Mouse (Mus musculus) cerebellum, postnatal 36 days (tissue): ENCODE data around the gene Fgfr2.
A peak's percentile ranks its signal among the peaks of the same experiment; 100 is the strongest.

Source experiments
- DNase-seq, 2 experiments: peaks; one replicate each; pipeline ENCODE4 v3.0.0; 2021 to 2022; ENCODE audit warnings: mixed read lengths in 2 of 2

Gene Fgfr2

DNA sequence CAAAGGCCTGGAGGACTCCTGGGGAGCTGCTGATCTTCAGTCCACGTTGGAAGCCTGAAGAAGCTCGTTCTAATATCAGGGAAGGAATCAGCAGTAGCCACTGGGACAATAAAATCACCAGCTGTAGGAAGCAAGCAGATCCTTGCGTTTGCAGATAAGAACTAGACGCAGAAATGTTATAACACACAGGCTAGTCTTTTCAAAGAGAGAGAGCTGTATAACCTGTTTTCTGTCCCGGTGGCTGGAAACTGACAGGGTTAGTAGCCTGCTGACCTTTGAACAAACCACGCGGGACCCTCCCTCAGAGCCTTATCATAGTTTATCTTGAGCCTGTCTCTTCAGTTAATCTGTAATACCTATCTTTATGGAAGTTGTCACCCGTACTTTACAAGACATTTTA lies 736.8 kb downstream of the Fgfr2 start:
- DNase-seq: no peak

DNA sequence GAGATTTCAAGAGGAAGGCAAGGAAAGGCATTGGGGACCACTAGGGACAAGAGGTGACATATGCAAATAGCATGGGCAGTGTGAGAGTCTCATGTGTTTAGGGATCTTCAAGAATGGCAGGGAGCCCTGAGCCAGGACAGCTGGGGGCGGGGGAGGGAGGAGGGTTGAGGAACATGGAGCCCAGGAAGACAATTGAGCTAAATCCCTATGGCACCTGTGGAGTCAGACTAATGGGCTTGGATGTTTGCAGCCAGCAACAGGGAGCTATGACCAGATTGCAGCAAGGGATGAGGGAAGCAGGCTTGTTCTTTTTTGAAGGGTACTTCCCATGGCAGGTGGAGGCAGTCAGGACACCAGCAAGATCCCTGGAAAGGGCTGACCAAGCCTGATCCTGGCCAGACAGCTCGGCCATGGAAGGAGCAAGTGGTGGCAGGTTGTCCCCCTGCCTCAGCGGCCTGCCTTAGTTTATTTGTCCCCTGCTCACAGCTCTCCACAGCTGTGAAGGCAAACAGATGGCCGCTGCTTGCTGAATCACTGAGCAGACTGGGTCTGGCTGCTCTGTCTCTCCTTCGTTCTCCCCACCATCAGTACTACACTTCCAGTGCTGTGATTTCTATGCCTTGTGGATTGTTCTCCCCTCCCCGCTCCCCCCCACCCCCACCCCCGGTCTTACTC lies 737.6 kb downstream of the Fgfr2 start:
- DNase-seq: no peak

DNA sequence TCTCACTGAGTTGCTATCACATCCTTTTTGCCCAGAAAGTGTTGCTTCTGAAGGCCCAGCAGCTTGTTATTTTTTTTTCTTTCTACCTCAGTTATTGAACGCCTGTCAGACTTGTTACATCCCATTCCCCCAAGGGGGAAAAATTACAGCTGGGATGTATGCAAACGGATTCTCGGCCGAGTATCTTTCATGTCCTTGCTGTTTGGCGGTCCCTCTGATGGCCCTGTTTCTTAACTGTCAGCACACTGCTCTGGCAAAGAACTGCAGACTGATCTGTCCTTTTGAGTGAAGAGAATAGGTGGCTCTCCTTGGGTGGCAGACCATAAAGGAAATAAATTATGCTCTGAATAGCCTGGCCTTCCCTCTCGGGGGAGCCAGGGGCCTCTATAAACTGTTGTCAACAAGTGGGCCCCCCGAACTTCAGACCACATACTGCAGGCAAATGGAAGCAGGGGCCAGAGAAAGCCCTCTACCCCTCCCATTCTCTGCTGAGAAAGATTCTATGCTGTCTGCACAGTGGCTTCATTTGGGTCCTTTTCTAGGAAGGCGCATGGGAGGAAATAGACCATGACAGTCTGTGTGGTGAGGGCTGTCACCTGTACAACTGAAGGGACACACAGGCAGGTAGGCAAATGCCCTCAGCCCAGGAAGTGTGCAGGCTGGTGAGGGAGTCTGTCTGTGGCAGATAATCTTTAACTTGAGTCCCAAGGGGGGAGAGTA lies 738.3 kb downstream of the Fgfr2 start:
- no peak for DNase-seq

DNA sequence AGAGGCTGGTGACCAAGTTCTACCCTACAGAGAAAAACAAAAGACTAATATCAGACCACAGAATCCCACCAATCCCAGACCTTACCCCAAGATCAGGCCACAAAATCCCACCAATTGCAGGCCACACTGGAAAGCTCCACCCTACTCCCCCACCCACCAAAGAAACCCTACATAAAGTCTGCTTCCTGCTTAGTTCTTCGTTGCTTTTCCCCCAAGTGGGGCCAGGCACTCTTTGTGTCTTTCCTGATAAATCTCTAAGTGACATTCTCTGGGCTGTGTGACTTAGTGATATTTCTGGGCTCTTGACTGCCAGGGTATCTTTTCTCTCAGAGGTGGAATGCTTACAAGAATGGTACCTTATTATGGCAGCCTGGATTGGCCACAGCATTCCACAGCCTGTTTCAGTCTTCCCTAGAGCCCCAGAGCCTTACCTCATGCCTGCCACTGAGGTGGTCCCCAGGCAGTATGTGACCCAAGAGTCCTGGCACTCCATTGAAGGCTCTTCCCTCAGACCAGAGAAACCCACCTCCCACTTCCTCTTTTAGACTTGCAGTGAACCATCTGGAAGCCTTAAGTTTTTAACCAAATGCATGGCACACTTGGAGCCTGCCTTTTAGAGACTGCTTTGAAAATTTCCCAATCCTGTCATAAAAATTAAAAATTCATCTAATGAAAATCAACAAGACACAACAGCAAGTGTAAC lies 742.4 kb downstream of the Fgfr2 start:
- DNase-seq: no peak

DNA sequence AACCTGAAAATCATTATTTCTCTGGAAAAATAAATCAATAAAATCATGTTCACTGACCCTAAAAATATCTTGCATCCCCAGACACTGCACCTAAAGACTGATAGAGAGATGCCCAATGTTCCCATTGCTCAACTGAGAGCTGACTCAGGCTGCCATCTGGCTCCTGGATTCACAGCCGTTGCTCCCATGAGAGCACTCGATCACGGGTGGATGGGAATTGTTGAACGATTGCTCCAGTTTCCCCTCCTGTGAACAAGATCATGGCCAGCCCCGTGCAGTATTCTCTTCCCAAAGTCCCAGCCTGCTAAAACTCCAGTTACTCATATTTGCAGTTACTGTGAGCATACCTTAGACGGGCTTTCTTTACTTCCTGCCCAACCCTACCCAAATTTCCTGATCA lies 745.2 kb downstream of the Fgfr2 start:
- DNase-seq: peak in 1 of 2 experiments; percentile 12

DNA sequence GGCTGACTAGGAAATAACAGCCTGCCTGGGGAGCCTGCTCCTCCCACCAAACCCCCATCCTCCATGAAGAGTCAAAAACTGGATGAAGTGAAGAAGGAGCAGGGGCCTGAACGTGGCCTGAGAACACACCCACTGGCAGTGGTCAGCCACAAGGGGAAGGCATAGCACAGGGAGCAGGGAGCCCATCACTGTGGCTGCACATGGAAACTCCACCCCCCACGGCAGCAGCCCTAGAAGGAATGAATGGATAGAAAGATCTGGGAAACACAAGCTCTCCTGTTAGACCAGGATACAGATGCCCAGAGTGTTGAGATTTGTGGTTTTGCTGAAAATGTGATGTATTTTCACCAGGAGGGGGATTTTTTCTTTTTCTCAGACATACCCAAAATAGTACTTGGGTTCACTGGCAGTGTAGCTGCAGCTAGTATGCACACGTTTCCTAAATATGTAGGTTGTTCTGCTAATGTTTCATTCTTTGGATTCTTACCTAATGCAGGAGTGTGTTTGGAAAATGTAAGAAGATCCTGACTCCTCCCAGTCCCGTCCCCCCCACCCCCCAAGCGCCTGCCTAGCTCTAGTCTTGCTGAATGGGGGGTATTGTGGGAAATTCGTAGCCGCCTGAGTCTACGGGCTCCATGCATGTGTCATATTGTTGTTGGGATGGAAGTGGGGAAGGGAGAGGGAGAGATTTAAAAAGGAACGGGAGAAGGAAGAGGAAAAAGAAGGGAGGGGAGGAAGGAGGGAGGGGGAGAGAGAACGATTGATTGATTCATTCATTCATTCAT lies 749.4 kb downstream of the Fgfr2 start:
- DNase-seq: peak in 1 of 2 experiments; percentile 15

DNA sequence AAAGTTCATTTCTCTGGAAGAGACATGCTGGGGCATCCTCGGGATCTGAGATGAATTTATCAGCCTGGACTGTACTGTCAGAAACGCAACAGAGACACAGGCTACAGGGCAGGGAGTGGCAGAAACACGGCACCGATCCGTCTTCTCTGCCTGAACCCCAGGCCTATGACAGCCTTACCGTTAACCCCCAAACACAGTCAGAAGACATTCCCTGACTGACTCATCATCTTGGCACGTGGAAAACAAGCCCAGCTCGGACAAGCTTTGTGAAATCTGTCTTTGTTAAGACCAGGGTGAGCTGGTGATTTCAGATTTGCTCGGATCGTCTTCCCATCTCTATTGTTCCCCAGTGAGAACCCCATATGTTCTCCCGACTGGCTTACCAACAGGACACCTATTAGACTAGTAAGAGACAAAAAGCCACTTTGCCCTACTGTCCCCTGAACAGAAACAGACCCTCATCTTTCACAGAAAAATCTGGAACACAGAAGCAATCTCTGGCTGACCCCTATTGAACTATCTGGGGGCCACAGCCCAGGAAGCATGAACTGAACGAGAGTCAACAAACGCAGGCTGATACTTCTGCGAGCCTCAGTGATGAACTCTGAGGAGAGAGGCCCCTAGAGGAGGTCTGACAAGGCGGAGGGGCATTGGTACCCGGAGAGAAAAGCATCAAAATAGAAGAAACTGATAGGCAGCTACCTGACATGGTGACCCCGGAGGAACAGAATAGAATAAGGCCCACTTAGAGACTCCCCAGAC lies 750.2 kb downstream of the Fgfr2 start:
- peak; percentile 37 to 62 for DNase-seq

DNA sequence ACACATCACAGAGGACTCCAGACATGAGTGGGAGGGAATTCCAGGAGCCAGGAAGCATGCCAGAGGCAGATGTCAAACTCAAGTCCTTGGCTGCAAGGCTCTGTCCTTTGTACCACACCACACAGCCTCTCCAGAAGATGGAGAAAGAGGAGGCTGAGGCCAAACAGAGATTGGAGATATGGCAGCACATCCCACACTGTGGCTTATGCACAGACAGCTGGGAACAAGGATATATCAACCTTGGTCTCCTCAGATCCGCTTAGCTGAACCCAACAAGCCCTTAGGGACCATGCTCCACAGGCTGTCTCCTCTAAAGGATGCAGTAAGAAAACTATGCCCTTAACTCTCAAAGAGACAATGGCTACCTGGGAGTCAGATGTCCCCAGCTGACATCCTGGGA lies 751.3 kb downstream of the Fgfr2 start:
- peak in 1 of 2 experiments; percentile 10 for DNase-seq

DNA sequence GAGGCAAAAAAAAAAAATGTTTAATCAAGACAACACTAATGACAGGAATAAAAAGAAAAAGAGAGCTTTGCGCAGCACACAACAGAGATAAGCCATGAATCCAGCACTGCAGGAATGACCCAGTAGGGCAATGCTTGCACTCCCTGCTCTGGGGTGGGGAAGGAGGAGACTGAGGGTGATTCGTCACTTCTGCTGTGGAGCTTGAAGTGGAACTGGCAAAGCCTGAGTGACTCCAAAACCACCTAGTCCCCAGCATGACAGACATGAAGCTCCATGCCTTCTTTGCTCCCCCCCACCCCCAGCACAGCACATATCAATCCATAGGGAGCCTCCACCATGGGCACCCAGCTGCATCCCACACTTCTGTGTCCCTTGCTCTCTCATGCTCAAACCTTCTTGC lies 753.4 kb downstream of the Fgfr2 start:
- DNase-seq: no peak

DNA sequence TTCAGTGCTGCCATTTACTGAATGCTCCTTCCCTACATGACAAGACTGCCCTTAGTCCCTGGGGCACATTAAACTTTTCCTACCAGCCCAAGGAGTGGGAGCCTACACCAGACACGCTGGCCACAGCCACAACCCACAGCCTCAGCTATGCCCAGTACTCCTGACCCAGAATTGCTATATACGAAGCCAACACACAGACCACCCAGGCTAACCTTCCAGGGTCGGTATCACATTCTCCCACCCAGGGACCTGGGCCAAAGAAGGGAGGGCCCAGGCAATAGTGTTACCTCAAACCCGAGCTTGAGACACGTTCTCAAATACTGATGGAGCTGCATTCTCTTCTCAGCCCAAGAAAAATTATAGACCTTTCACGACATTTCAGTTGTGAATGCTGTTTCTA lies 754.3 kb downstream of the Fgfr2 start:
- DNase-seq: no peak

DNA sequence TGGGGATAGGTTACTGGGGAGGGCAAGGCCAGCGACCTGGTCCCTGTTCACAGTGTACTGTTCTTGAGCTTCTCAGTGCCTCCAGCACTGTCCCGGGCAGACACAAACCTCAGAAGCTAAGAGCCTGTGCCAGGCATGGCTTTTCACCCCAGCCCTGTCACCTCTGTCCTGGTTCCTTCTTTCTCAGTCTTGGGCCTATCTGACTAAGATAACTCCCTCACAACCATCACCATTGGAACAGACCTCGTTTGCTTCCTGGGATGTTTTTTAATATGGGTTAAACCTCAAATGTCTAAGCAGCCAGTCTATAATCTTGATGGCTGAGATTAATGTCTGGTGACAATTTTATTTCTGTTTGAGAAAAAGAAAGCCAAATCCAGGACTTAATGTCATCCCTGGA lies 755.8 kb downstream of the Fgfr2 start:
- DNase-seq: no peak

DNA sequence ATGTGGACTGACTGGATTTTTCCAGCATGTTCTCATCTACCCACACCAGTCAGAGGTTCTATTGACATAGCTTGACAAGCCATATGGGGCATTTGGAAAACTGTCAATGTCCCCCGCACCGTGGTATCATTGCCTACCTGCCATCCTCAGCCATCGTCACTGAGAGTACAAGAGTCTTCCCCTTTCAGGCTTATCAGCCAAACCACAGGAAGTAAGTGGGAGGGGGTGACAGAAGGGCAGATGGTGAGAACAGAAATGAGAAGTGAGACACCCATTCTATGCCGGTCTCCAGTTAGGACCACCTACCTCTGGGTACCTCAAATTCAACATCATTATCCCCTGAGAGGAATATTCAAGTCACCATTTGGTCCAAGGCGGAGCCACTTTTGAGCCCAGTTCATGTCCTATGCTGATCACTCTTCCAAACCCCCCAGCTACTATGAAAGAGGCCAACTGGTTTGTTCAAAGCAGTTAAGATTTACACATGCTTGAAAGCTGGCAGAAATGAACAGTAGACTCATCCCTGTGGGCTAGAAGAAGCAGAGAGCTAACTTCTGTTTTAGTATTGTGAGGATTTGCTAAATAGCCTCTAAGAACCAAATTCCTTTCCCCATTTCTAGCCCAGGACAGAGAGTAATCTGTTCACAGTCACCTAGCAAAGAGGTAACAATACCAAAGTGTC lies 757.3 kb downstream of the Fgfr2 start:
- DNase-seq: no peak

DNA sequence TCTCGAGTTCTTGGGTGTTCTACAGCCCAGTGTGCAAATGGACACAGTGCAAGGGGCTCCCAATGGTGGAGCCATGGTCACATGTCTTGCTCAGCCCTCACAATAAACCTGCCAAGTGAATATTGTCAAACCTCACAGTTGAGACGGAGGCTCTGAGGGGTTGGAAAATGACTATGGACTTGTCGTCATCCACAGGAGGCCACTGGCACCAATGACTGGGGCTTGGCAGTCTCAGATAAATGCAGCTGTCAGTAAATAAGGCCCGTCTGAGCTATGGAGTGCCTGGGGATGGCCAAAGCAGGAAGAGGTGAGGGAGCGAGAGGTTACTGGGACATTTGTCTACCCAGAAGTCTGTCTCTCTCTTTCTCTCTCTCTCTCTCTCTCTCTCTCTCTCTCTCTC lies 758.0 kb downstream of the Fgfr2 start:
- DNase-seq: no peak

DNA sequence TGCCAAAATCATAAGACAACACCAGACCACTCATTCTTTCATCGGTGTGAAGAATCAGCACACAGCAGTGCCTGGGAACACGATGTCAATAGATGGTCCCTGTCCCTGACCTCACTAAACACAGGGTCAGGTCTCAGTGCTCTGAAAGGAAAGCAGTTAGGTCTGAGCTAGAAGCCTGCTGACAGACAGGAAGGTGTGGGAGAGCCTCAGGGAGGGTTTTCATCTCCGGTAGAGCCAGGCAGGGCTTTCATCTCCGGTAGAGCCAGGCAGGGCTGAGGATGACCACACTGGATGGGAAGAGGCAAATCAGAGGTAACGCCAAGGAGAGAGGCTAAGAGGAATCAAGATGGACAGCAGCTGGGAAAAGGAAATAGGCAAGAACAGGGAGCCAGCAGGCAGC lies 758.6 kb downstream of the Fgfr2 start:
- DNase-seq: no peak

DNA sequence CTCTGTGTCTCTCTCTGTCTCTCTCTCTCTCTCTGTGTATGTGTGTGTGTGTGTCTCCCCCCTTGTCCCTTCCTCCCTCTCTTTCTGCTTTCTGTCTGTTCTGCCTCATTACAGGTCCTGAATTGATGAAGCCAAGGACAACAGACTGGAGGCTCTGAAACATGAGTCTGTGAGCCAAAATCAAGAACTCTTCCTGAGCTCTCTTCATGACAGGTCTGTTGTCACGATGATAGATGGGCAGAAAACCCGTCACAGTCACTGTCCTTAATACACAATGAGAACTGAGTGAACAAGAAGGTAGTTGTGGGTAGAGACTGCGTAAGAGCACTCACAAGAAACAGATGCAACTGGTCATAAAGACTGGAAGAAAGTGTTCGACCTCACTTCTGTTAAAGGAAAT lies 762.8 kb downstream of the Fgfr2 start:
- DNase-seq: no peak

DNA sequence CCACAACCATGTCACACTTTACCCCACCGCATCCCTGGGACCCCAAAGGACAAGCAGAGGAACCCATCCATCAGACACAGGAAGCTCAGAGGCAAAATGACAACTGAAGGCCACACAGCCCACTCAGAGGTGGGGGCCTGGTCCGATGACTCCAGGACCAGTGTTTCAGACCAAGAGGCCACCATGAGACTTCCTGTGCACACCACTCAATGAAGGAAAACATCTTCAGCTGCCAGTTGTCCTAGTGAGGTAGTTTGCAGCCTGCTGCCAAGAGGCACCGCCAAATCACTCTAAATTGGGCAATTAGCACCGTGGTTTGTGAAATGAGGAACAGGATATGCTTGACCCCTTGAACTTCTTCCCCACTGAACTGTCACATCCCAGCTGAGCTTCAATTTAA lies 764.4 kb downstream of the Fgfr2 start:
- DNase-seq: no peak

DNA sequence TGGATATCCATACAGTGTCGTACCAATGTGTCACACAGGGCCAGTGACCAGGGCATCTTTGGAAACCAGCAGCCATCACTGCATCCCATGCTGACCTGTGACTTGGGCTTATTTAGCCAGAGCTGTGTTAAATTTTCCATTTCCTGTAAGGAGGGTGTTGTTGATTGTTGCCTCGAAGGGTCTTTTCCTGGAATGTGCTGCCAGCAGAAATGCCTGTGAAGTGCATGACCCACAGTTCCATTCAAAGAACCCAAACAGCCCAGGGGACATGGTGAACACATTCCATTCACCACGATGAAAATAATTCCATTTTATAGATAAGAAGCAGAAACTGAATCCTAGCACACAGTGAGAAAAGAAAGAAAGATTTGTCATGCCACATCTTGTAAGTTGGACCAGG lies 764.9 kb downstream of the Fgfr2 start:
- no peak for DNase-seq

DNA sequence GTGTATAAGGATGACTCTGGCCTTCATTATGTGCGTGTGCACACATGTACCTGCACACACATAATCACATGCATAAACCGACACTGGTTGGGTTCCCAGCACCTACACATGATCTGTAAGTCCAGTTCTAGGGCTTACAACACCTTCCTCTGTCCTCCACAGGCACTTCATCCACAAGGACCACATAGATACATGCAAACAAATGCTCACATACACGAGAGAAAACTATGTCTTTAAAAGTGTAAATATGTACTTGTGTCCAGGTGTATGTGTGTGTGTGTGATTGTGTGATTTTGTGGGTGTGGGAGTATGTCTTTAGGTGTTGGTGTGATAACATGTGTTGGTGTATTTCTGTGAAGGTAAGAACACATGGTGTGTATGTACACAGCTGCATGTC lies 765.3 kb downstream of the Fgfr2 start:
- DNase-seq: no peak

DNA sequence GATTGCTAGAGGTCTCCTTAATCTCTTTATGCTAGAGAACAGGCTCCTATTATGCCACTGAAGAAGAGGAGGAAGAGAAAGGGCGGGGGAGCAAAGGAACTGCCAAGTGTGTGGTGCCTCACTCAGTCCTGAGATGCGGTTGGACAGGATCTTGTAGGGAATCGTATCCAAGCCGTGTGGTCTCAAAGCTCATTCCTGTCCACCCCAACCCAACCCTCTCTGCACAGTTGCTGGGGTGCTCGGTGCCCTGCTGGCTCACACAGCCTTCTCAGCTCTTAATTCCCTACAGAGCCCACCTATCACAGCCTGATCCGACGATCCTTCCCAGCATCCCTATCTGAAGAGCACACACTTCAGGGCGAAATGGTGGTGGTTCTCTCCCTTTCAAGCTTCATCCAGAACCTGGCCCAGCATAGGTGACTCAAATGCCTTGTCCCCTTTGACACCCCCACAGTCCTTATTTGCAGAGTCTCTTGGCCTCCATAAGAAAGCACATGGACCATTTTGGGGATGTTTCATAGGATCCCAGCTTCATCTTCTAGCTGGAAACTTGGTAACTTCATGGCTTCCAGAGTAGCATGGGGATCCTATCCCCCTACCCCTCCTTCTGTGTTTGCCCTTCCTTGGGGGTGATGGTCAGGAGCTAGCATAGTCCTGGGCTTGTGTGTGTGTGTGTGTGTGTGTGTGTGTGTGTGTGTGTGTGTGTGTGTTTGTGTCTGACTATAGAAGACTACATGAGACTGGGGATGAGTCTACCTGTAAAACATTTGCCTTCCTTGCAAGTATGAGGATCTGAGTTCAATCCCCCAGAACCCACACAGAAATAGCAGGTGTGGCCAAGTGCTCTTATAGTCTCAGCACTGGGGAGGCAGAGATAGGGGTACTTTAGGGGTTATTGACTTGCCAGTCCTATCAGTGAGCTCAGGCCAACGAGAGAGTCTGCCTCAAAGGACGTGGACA lies 766.0 kb downstream of the Fgfr2 start:
- DNase-seq: no peak

DNA sequence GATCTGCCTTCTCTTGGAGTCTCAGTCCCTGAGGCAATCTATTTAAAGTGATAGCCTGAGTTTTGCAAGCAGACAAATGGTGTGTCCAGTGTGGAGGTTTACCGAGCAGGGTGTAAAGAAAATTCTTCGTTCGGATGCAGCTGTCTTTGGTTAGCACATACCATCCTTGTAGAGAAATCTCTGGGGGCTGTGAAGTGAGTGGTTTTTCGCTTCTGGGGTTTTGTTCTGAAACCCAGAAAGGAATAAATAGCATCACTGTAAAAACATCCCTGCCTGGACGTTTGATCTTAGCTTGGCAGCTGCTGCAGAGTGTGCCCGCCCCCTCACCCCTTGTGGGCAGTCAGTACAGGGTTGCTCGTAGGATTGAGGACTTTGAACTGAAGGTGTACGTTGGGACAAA lies 767.0 kb downstream of the Fgfr2 start:
- DNase-seq: no peak

DNA sequence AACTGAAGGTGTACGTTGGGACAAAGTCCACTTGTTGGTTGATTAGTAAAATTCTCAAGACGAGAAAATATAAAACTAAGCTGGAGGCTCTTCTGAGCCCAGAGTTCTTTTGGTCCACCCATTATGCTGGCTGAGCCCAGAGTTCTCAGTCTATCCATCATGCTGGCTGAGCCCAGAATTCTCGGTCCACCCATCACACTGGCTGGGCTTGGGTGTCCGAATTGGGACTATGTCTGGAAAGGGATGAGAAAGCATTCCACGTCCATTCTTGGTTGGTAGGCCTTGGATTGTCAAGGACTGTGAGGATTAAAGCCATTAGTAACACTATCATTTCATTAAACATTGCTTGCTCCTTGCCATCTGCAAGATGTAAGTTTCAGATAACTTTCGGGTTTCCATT lies 767.4 kb downstream of the Fgfr2 start:
- DNase-seq: no peak
